Mouse (Mus musculus) liver, adult 2 months (tissue): ENCODE results near the gene Kcnab1. TPM values are rescaled to one million over a fixed set of nuclear protein-coding genes. Genes with fewer than 3 reads are reported as not detected.
A peak's percentile ranks its signal among the peaks of the same experiment; 100 is the strongest.

Experiments
- DNase-seq: peaks from one replicate; pipeline ENCODE4 v3.0.0-alpha.2; 2011; ENCODE audit warnings: low read depth, low spot score; ENCODE audit errors: extremely low read depth
- H3K27ac ChIP-seq: fragments of 200-500 bp; replicated peaks from 2 replicates; pipeline ENCODE4 v1.5.1; 2012; ENCODE audit warnings: low read depth, mild to moderate bottlenecking, control low read depth, inconsistent platforms, low read length; ENCODE audit not compliant: insufficient read depth
- H3K27me3 ChIP-seq: fragments of 200-500 bp; 2 replicates; pipeline ENCODE4 v1.6.1; 2012; ENCODE audit warnings: mild to moderate bottlenecking, moderate library complexity, low read length, inconsistent platforms; ENCODE audit not compliant: control insufficient read depth, insufficient read depth
- H3K36me3 ChIP-seq: fragments of 200-500 bp; 2 replicates; pipeline ENCODE4 v1.6.1; 2012; ENCODE audit warnings: low read length, inconsistent platforms; ENCODE audit not compliant: control insufficient read depth, insufficient read depth
- H3K4me1 ChIP-seq: fragments of 200-500 bp; 2 replicates; pipeline ENCODE4 v1.6.1; 2011; ENCODE audit warnings: low read length; ENCODE audit not compliant: control insufficient read depth, insufficient read depth
- H3K4me3 ChIP-seq: fragments of 200-500 bp; 2 replicates; pipeline ENCODE4 v1.5.1; 2011; ENCODE audit warnings: low read depth, mild to moderate bottlenecking, control low read depth, low read length, moderate library complexity; ENCODE audit not compliant: insufficient read depth
- H3K79me2 ChIP-seq: fragments of 200-500 bp; 2 replicates; pipeline ENCODE4 v1.6.1; 2012; ENCODE audit warnings: inconsistent platforms, mild to moderate bottlenecking, low read length, moderate library complexity; ENCODE audit not compliant: control insufficient read depth, insufficient read depth
- H3K9ac ChIP-seq: fragments of 200-500 bp; 2 replicates; pipeline ENCODE4 v1.6.1; 2012; ENCODE audit warnings: low read depth, mild to moderate bottlenecking, control low read depth, inconsistent platforms, low read length
- CTCF ChIP-seq: fragments of 200-500 bp; IDR thresholded peaks from 2 replicates; pipeline ENCODE4 v1.5.1; 2011; ENCODE audit warnings: low read depth, low read length, control low read depth
- POLR2A ChIP-seq: fragments of 200-500 bp; IDR thresholded peaks from 2 replicates; pipeline ENCODE4 v1.6.1; 2011; ENCODE audit warnings: low read length, control low read depth; ENCODE audit not compliant: insufficient read depth; ENCODE audit errors: extremely low read depth
- WGBS: fragments of 180-500 bp; shearing (Covaris S2); methylation state at CpG from one replicate; pipeline ENCODE4 v1.1.7; 2018; 5-methylcytosine and 5-hydroxymethylcytosine counted together
- polyA plus RNA-seq: library from polyadenylated mRNA; depleted of rRNA; stranded (reverse); fragments of >200 nt; gene quantifications from 2 replicates; pipeline ENCODE4 v1.2.3, GENCODE M21; 2012; rRNA removed
- total RNA-seq: library from RNA; depleted of rRNA; stranded (reverse); fragments of >200 nt; gene quantifications from 2 replicates; pipeline ENCODE4 v1.2.3, GENCODE M21; 2014; rRNA removed

Kcnab1 gene
- total RNA-seq = 0.28 and 0.34 TPM in 2 replicates
- 0.04 and 0.06 TPM in 2 replicates for polyA plus RNA-seq

DNA sequence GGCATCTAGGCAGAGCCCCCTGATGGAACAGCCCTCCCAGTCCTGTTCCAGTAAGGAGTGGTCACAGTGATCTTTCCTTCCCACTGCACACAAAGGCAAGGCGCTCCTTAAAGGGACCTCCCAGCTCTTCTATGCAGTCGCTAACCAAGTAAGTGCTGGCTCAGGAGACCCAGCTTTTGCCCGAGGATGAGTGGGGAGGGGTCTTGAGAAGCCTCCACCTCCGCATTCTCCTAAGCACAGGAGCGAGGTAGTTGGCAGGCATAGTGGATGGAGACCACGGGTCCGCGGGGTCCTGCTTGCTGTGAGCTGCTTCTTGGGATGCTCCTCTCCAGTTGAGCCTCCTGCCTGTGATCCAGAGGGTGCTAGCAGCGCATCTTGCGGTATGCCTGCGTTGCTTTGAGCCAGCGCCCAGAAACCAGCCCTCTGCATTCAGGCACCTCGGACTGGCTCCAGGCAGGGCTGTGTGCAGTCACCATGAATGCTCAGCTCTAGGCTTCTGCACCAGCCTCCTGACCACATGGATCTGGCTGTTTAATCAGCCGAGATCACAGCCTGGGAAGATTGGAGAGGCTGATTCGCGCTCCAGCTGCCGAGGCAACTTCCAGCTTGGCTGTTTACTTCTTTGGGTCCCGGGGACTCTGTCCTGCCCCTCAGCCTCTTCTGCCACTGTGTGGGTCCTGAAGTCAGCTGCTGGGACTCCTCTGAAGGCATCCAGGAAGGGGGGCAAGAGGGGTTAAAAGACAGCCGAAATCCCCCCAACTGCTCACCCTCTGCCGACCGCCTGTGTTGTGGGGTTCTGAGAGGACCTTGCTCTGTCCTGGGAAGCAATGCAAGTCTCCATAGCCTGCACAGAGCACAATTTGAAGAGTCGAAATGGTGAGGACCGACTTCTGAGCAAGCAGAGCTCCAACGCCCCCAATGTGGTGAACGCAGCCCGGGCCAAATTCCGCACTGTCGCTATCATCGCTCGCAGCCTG lies at the start of gene Kcnab1:
Gene Kcnab1 (plus strand): TSS at position 440 of the 977 bp plus-strand sequence.
- no peak for TF ChIP-seq POLR2A
- TF ChIP-seq CTCF = no peak
- Histone ChIP-seq H3K27me3 (0 out of 2 replicates have a peak, but pooled peaks cover 6% of the 10 kb centered on the region), H3K79me2 (no peaks in the 10 kb centered on the region), H3K4me3 (0 out of 2 replicates have a peak within 1 kb of the TSS, but pooled peaks have one; percentile 4), H3K36me3 (no peaks in the 10 kb centered on the region), H3K27ac (no peak within 1 kb of the TSS), H3K9ac (no peak within 1 kb of the TSS), H3K4me1 (no peaks in the 10 kb centered on the region)
- DNase-seq = no peak
- 2% methylated on average over 30 of the region's 30 CpGs for WGBS

DNA sequence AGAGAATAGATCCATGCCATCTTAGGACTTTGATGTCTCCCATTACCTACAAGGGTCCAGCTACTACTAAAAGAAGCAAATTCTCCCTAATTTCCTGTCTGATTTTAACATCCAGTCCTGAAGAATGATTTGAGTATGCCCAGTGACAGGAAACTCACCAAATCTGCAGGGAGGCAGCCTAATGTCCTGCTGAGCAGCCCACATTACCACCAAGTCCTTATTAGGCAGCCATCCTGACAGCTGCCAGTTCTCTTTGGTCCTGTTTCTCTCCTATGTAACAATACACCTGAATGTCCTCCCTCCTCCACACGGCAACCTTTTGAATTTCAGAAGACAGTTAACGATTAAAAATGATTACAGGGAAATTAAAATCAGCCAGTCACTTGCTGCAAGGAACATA lies 20.9 kb upstream of the Kcnab1 start:
- no peak overlapping the region for H3K4me3 ChIP-seq
- 76% methylated on average over 2 of the region's 2 CpGs for WGBS
- H3K27me3 ChIP-seq = no peaks in the 10 kb centered on the region

DNA sequence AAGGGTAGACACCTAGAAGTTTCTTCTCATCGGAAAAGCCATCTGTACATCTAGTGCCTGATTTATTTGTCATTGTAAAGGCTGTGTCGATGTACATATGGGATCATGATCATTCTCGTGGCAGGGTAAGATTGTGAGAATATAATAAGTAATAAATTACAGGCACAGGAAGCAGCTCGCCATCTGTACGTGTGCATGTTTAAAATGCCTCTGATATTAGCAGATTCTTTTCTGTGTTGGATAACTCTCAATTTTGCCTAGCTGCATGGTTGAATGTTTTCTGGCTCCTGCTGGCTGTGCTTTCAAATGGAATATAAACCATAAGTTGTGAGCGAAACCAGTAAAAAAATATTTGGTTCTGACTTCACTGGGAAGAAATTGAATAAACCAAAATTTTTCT lies 5.1 kb upstream of the Kcnab1 start:
- 70% methylated on average over 6 of the region's 6 CpGs for WGBS

More for the DNA sequence above, 20.9 kb upstream of the Kcnab1 start:
- DNase-seq = no peak
- no peaks in the 10 kb centered on the region for H3K4me1 ChIP-seq
- H3K36me3 ChIP-seq = no peaks in the 10 kb centered on the region
- no peak overlapping the region for H3K9ac ChIP-seq
- TF ChIP-seq CTCF (no peak), POLR2A (no peak)
- no peaks in the 10 kb centered on the region for H3K79me2 ChIP-seq
- no peak overlapping the region for H3K27ac ChIP-seq

DNA sequence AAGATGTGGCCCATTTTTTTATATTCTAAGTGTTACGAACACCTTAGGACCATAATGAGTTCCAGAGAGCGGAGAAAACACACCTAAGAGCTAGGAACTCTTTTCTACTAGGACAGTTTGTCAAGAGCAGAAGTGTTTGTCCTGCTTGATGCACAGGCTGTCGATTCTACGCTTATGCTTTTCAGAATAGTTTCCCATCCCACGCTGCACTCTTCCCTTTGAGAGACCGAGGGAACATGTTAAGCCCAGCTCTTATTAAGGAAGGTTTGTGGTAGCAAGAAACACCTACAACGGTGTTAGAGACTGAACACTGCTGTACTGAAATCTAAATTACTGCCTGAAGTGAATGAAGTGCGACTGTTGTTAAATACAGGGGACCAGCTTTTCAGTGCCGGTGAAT lies 1.0 kb downstream of the Kcnab1 start:
- TF ChIP-seq POLR2A = no peak
- TF ChIP-seq CTCF = no peak
- Histone ChIP-seq H3K27me3 (0 out of 2 replicates have a peak, but pooled peaks cover 6% of the 10 kb centered on the region), H3K27ac (no peak overlapping the region), H3K4me3 (no peak overlapping the region), H3K36me3 (no peaks in the 10 kb centered on the region), H3K79me2 (no peaks in the 10 kb centered on the region), H3K9ac (no peak overlapping the region), H3K4me1 (no peaks in the 10 kb centered on the region)
- DNase-seq = no peak
- 65% methylated on average over 9 of the region's 9 CpGs for whole genome bisulfite sequencing

More for the DNA sequence above, 5.1 kb upstream of the Kcnab1 start:
- H3K4me3 ChIP-seq = no peak overlapping the region
- no peaks in the 10 kb centered on the region for H3K79me2 ChIP-seq
- no peaks in the 10 kb centered on the region for H3K4me1 ChIP-seq
- H3K27ac ChIP-seq = no peak overlapping the region
- H3K9ac ChIP-seq = no peak overlapping the region
- H3K27me3 ChIP-seq = 0 out of 2 replicates have a peak, but pooled peaks cover 3% of the 10 kb centered on the region
- TF ChIP-seq POLR2A (no peak), CTCF (no peak)
- no peak for DNase-seq
- H3K36me3 ChIP-seq = no peaks in the 10 kb centered on the region

- Histone ChIP-seq H3K36me3 (no peaks in the 10 kb centered on the region), H3K9ac (no peak overlapping the region), H3K27ac (no peak overlapping the region), H3K79me2 (no peaks in the 10 kb centered on the region), H3K27me3 (0 out of 2 replicates have a peak, but pooled peaks cover 6% of the 10 kb centered on the region), H3K4me3 (no peak overlapping the region), H3K4me1 (no peaks in the 10 kb centered on the region)
- TF ChIP-seq POLR2A (no peak), CTCF (no peak)
- DNase-seq = no peak
- WGBS = 75% methylated on average over 2 of the region's 2 CpGs
Measured at GRCm38 (mm10) chr3:65111176-65111575, 2.0 kb downstream of the Kcnab1 start.
